Mouse (Mus musculus) splenic B cell, adult 2 months (primary cell): ENCODE data around the gene Adcy9.
A peak's percentile ranks its signal among the peaks of the same experiment; 100 is the strongest.

Experiments
- DNase-seq: peaks from one replicate; pipeline ENCODE4 v3.0.0-alpha.2; 2011; ENCODE audit warnings: low read depth, low spot score
- H3K27me3 ChIP-seq: 2 replicates; pipeline ENCODE4 v1.6.1; 2012; ENCODE audit warnings: mild to moderate bottlenecking, low read length, moderate library complexity, mixed read lengths; ENCODE audit not compliant: control insufficient read depth, poor library complexity, insufficient read depth, severe bottlenecking
- H3K36me3 ChIP-seq: 2 replicates; pipeline ENCODE4 v1.6.1; 2012; ENCODE audit warnings: mild to moderate bottlenecking, low read length, moderate library complexity, mixed read lengths; ENCODE audit not compliant: control insufficient read depth, poor library complexity, insufficient read depth, severe bottlenecking

The Adcy9 gene

GRCm38 (mm10) chr16:4431841-4432240 lies 11.5 kb upstream of the Adcy9 start:
- DNase-seq, result no peak

DNA sequence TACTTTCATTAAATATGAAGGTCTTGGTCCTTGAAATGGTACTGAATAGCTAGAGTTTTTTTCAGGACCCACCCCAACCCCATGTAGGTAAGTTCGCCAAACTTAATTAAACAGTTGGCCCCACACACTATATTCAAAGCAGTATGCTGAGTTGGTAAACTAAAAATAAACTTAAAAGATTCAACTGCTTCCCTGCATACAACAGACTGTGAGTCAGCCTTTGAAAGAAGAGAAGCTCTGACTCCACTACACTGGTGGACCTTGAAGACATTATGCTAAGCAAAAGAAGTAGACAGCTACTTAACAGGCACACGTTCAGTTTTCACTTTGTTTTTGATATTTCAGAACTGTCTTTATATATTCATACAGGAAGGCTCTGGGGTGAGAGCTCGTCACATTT lies 10.7 kb upstream of the Adcy9 start:
- Histone ChIP-seq H3K27me3 (no peaks in the 10 kb centered on the region), H3K36me3 (no peaks in the 10 kb centered on the region)
- no peak for DNase-seq

More at GRCm38 (mm10) chr16:4431841-4432240, 11.5 kb upstream of the Adcy9 start:
- Histone ChIP-seq H3K36me3 (no peaks in the 10 kb centered on the region), H3K27me3 (no peaks in the 10 kb centered on the region)

- Histone ChIP-seq H3K27me3 (no peaks in the 10 kb centered on the region), H3K36me3 (no peaks in the 10 kb centered on the region)
- no peak for DNase-seq
These were observed 9.9 kb upstream of the Adcy9 start for GRCm38 (mm10) chr16:4430232-4430631.

- no peaks in the 10 kb centered on the region for H3K27me3 ChIP-seq
- peak; percentile 4 for DNase-seq
- no peaks in the 10 kb centered on the region for H3K36me3 ChIP-seq
These were observed 5.4 kb upstream of the Adcy9 start for GRCm38 (mm10) chr16:4425658-4426234.

- DNase-seq, result no peak
- Histone ChIP-seq H3K27me3 (no peaks in the 10 kb centered on the region), H3K36me3 (no peaks in the 10 kb centered on the region)
These were observed 3.3 kb upstream of the Adcy9 start for GRCm38 (mm10) chr16:4423613-4424012.

DNA sequence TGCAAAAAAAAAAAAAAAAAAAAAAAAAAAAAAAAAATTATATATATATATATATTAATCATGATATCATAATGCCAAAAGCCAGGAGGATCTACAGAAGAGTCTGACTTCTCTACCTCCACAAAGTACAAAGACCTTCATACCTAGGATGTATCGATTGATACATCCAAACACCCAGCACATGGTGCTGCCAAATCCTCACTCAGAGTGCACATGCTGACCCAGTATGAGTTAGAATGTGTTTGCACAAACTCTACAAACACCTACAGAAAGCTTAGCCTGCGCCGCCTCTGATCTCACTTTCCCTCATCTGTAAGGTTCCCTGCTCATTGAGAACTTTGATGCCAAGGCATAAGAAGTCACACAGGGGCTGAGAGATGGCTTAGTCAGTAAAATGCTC lies 2.7 kb upstream of the Adcy9 start:
- Histone ChIP-seq H3K36me3 (no peaks in the 10 kb centered on the region), H3K27me3 (no peaks in the 10 kb centered on the region)
- no peak for DNase-seq

DNA sequence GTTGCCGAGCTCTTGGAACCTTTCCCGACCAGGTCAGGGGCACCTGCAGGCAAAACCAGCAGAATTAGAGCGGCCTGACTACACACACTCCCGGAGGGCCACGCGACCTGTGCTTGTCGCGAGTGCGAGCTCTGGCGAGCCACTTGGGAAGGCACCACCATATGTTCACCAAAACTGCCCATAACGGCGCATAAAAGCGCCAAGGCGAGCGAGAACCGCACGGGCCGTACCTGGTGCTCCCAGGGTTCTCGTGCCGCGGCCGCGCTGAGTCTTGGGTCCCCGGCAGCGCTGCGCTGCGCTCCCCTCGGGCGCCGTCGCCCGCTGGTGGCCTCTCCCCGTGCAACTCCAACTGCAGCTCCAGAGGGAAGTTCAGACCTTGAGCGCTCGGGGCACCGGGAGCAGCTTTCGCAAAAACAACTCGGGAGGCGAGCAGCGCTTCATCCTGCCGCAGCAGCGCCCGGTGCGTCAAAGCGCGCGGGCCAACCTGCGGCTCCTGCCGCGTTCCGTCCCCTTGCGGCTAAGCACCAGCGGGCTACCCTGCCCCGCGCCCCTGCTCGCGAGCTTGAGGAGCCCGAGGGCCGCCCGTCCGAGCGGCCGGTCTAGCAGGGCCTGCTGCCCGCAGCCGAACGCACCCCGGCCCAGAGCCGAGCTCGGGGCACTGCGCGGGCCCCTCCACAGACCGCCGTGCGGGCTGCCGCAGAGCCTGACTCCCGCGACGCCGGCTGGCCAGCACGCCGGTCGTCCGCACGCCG lies 576 bp downstream of the Adcy9 start:
- no peaks in the 10 kb centered on the region for H3K36me3 ChIP-seq
- H3K27me3 ChIP-seq, result no peaks in the 10 kb centered on the region
- peak; percentile 38 for DNase-seq

- DNase-seq, result no peak
- no peaks in the 10 kb centered on the region for H3K27me3 ChIP-seq
- no peaks in the 10 kb centered on the region for H3K36me3 ChIP-seq
These were observed 1.3 kb downstream of the Adcy9 start for GRCm38 (mm10) chr16:4418776-4419545.

DNA sequence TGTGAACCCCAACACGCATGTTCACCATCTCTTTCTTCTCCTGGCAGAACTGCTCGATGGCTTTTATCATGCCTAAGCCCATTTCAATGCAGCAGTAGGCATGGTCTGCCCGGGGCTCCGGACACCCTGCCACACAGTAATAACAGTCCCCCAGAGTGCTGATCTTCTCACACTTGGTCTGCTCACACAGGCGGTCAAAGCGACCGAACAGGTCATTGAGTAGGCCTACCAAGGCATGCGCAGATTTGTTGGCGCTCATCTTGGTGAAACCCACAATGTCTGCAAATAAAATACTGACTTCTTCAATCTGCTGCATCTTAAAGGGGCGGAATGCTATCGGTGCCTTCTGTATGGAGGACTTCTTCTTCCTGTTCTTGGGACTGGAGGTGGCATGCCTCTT lies 2.2 kb downstream of the Adcy9 start:
- Histone ChIP-seq H3K27me3 (no peaks in the 10 kb centered on the region), H3K36me3 (no peaks in the 10 kb centered on the region)
- DNase-seq, result no peak

- no peaks in the 10 kb centered on the region for H3K27me3 ChIP-seq
- DNase-seq, result no peak
- no peaks in the 10 kb centered on the region for H3K36me3 ChIP-seq
These were observed 2.8 kb downstream of the Adcy9 start for GRCm38 (mm10) chr16:4417455-4417854.

GRCm38 (mm10) chr16:4414881-4415585 lies 5.3 kb downstream of the Adcy9 start:
- no peaks in the 10 kb centered on the region for H3K36me3 ChIP-seq
- H3K27me3 ChIP-seq, result no peaks in the 10 kb centered on the region
- DNase-seq, result no peak

GRCm38 (mm10) chr16:4413988-4414880 lies 6.1 kb downstream of the Adcy9 start:
- no peak for DNase-seq
- Histone ChIP-seq H3K27me3 (no peaks in the 10 kb centered on the region), H3K36me3 (no peaks in the 10 kb centered on the region)

DNA sequence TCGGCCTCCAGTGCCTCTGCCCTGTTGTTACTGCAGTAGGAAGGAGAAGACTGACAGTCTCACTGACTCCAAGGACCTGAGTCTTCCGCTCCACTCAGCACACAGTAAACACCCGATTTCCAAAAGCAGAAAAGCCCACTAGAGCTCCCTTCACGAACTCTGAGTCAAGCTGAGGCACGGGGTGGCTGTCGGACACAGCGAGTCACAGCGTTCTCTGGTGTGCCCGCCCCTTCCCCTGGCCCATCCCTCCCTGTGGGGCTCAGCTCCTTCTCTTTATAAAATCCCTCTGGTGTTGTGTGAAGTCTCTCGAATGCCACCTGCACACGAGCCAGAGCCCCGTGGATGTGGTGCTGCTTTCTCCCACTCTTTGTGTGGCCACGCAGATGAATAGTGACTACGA lies 7.0 kb downstream of the Adcy9 start:
- Histone ChIP-seq H3K36me3 (no peaks in the 10 kb centered on the region), H3K27me3 (no peaks in the 10 kb centered on the region)
- DNase-seq, result no peak

DNA sequence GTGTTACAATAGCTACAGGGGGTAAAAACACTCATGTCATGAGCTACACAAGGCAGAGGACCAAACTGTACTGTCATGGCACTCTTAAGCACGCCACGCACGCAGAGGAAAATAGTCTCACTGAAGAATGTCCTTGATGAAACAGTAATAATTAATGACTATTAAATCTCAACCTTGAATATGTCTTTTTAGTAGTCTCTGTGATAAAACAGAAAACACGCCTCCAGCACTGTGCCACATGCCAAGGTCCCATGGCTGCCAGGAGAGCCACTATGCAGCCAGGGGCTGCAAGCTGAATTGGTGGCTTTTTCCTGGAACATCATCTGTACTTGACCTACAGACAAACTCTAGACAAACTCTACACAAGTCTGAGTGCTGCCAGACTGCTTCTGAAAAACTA lies 8.0 kb downstream of the Adcy9 start:
- DNase-seq, result no peak
- no peaks in the 10 kb centered on the region for H3K27me3 ChIP-seq

More for the DNA sequence above, 8.0 kb downstream of the Adcy9 start:
- no peaks in the 10 kb centered on the region for H3K36me3 ChIP-seq
